Mouse (Mus musculus) hindbrain, embryonic 12.5 days (tissue): Measurements from ENCODE around the gene Arnt2. TPM values are rescaled to one million over a fixed set of nuclear protein-coding genes. Genes with fewer than 3 reads are reported as not detected.

Source experiments
- ATAC-seq: fragments of 200-750 bp; cut with Nextera tagmentation; 2 replicates; pipeline ENCODE4 v1.8.0; 2017; ENCODE audit warnings: moderate TSS enrichment; ENCODE audit not compliant: low FRiP score
- H3K27ac ChIP-seq: fragments of 300-500 bp; sonication (generic); 2 replicates; pipeline ENCODE4 v1.5.1; 2016; ENCODE audit warnings: mild to moderate bottlenecking
- H3K27me3 ChIP-seq: fragments of 300-500 bp; sonication (generic); 2 replicates; pipeline ENCODE4 v1.6.1; 2016; ENCODE audit warnings: mild to moderate bottlenecking
- H3K36me3 ChIP-seq: fragments of 300-500 bp; sonication (generic); 2 replicates; pipeline ENCODE4 v1.6.1; 2016; ENCODE audit warnings: mild to moderate bottlenecking
- H3K4me1 ChIP-seq: fragments of 300-500 bp; sonication (generic); 2 replicates; pipeline ENCODE4 v1.6.1; 2016
- H3K4me2 ChIP-seq: fragments of 300-500 bp; sonication (generic); replicated peaks from 2 replicates; pipeline ENCODE4 v1.6.1; 2016; ENCODE audit warnings: mild to moderate bottlenecking
- H3K4me3 ChIP-seq: fragments of 300-500 bp; sonication (generic); 2 replicates; pipeline ENCODE4 v1.5.1; 2016; ENCODE audit warnings: mild to moderate bottlenecking
- H3K9ac ChIP-seq: fragments of 300-500 bp; sonication (generic); 2 replicates; pipeline ENCODE4 v1.6.1; 2016; ENCODE audit warnings: mild to moderate bottlenecking, moderate library complexity
- H3K9me3 ChIP-seq: fragments of 300-500 bp; sonication (generic); replicated peaks from 2 replicates; pipeline ENCODE4 v1.6.1; 2016; ENCODE audit warnings: mild to moderate bottlenecking
- WGBS: fragments of 180-500 bp; shearing (Covaris S2); methylation state at CpG from one replicate; pipeline ENCODE4 v1.1.7; 2016; 5-methylcytosine and 5-hydroxymethylcytosine counted together
- polyA plus RNA-seq: library from polyadenylated mRNA; unstranded; fragments of >200 nt; fragmentation: Nextera tagmentation; extraction: Ambion mirVana; gene quantifications from 2 replicates; pipeline ENCODE4 v1.2.1, GENCODE M21; 2016

Arnt2 gene
- 57.6 and 64.2 TPM in 2 replicates for polyA plus RNA-seq

DNA sequence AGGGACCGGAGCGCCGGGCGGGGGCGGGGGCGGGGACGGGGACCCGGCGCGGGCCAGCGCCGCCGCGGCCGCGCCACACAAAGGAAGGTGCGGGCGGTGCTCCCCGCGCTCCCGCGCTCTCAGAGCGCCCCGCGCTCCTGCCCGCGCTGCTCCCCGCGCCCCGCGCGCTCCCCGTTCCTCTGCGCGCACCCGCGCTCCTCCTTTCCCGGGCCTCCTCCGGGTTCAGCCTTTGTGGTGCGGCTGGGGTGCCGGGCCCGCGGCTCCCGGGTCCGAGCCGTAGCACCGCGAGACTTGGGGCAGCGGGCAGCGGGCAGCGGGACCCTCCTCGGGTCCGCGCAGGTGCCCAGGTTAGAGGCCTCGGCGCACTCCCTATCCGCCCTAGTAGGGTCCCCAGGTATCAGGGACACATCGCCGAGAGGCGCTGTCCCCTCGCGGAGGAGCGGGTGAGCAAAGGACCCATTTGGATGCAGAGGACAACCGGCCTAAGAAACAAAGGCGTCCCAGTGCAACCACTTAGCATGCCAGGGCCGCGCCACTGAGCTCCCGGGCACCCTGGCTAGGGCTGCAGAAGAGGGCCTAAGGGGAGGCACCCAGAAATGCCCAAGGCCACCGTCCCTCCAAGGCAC lies at the start of gene Arnt2:
Arnt2 (minus strand) TSS at position 281 of the 626 bp plus-strand sequence.
- peaks cover 3% of the 10 kb centered on the region; the same call in 1 of the 2 replicates for H3K36me3 ChIP-seq
- peak within 1 kb of the TSS; percentile 62 for H3K4me2 ChIP-seq
- peak; percentile 90 for ATAC-seq
- peak within 1 kb of the TSS; percentile 96 for H3K27ac ChIP-seq
- no peaks in the 10 kb centered on the region for H3K9me3 ChIP-seq
- H3K4me1 ChIP-seq = peaks cover 30% of the 10 kb centered on the region
- H3K9ac ChIP-seq = peak within 1 kb of the TSS; percentile 86
- H3K27me3 ChIP-seq = no peaks in the 10 kb centered on the region
- WGBS = under 1% methylated on average over 49 of the region's 69 CpGs
- peak within 1 kb of the TSS; percentile 69 for H3K4me3 ChIP-seq

DNA sequence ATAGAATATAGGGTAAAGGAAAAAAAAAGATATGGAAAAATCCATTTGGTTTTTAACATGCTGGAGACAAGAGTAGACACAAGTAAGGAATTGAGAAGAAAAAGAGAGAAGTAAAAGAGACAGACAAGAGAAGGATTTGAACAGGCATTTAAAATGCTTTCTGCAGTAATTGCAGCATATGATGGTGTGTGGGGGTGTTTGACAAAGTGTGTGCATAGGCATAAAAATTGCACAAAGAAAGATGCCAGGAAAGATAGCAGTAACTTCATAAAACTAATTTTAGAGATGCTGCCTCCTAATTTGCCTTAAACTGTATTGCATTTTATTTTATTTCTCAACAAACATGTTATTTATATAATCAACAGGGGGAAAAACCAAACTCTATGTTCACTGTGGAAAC lies 41.7 kb upstream of the Arnt2 start:
- Histone ChIP-seq H3K27ac (no peak overlapping the region), H3K36me3 (no peaks in the 10 kb centered on the region), H3K4me2 (no peak overlapping the region), H3K4me3 (no peak overlapping the region), H3K9me3 (no peaks in the 10 kb centered on the region), H3K27me3 (no peaks in the 10 kb centered on the region), H3K4me1 (no peaks in the 10 kb centered on the region), H3K9ac (no peak overlapping the region)
- no peak for ATAC-seq

DNA sequence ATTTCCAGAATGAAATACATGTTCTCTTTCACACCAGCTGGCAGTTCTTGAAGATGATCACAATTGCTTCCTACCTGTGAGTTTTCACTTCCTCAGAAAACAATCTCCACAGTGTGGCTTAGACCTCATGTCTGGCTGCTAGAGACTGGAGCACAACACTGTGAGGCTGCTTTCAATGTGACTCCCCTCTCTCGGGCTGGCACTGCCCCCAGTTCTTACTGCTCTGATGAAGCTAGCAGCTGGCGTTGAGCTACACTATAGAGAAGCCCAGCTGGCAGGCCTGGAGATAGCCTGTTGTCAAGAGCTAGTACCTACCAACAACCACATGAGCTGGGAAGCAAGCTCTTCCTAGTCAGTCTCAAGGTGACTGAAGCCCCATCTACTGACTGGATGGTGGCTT lies 39.1 kb upstream of the Arnt2 start:
- H3K4me1 ChIP-seq = no peaks in the 10 kb centered on the region
- no peak overlapping the region for H3K27ac ChIP-seq
- 69% methylated on average over 2 of the region's 2 CpGs for WGBS
- no peaks in the 10 kb centered on the region for H3K36me3 ChIP-seq
- no peak overlapping the region for H3K9ac ChIP-seq
- H3K9me3 ChIP-seq = no peaks in the 10 kb centered on the region
- ATAC-seq = peak; percentile 59; the same call in 1 of the 2 replicates
- H3K27me3 ChIP-seq = no peaks in the 10 kb centered on the region
- H3K4me3 ChIP-seq = no peak overlapping the region
- no peak overlapping the region for H3K4me2 ChIP-seq

DNA sequence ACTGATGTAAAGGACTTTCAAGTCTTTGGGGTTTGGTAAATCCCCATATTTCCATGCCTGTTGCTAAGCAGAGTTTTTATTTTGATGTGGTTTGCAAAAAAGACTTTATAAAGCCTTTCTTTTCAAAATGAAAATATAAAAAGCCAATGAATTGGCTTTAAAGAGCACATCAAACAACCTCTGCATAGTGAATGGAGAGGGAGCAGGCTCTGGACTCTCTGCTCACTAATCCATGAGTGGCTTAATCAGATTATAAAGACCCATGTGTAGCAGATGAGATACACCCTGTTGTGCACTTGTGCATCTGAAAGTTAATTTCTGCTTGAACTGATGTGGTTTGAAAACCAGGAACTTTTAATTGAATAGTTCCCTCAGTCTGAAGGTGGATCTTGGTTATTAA lies 38.5 kb upstream of the Arnt2 start:
- Histone ChIP-seq H3K4me1 (no peaks in the 10 kb centered on the region), H3K27ac (no peak overlapping the region)
- ATAC-seq = no peak

GRCm38 (mm10) chr7:84447740-84448435 lies 37.9 kb upstream of the Arnt2 start:
- Histone ChIP-seq H3K27ac (no peak overlapping the region), H3K27me3 (no peaks in the 10 kb centered on the region), H3K9ac (no peak overlapping the region), H3K4me2 (no peak overlapping the region), H3K36me3 (no peaks in the 10 kb centered on the region), H3K4me1 (no peaks in the 10 kb centered on the region), H3K9me3 (no peaks in the 10 kb centered on the region), H3K4me3 (no peak overlapping the region)
- WGBS = 86% methylated on average over 5 of the region's 5 CpGs
- ATAC-seq = peak; percentile 43; the same call in 1 of the 2 replicates

More for the DNA sequence above, 38.5 kb upstream of the Arnt2 start:
- Histone ChIP-seq H3K4me3 (no peak overlapping the region), H3K9ac (no peak overlapping the region), H3K4me2 (no peak overlapping the region), H3K9me3 (no peaks in the 10 kb centered on the region), H3K36me3 (no peaks in the 10 kb centered on the region), H3K27me3 (no peaks in the 10 kb centered on the region)

GRCm38 (mm10) chr7:84447060-84447459 lies 37.1 kb upstream of the Arnt2 start:
- no peaks in the 10 kb centered on the region for H3K27me3 ChIP-seq
- ATAC-seq = no peak
- H3K4me2 ChIP-seq = no peak overlapping the region
- H3K36me3 ChIP-seq = no peaks in the 10 kb centered on the region
- no peaks in the 10 kb centered on the region for H3K4me1 ChIP-seq
- 24% methylated on average over 4 of the region's 4 CpGs for WGBS
- no peak overlapping the region for H3K4me3 ChIP-seq
- no peaks in the 10 kb centered on the region for H3K9me3 ChIP-seq
- H3K27ac ChIP-seq = no peak overlapping the region
- no peak overlapping the region for H3K9ac ChIP-seq

GRCm38 (mm10) chr7:84442343-84442911 lies 32.5 kb upstream of the Arnt2 start:
- Histone ChIP-seq H3K9ac (no peak overlapping the region), H3K4me3 (no peak overlapping the region), H3K9me3 (no peaks in the 10 kb centered on the region), H3K4me1 (no peaks in the 10 kb centered on the region), H3K27me3 (no peaks in the 10 kb centered on the region), H3K4me2 (no peak overlapping the region), H3K27ac (no peak overlapping the region), H3K36me3 (no peaks in the 10 kb centered on the region)
- no peak for ATAC-seq
- WGBS = 90% methylated on average over 2 of the region's 2 CpGs

DNA sequence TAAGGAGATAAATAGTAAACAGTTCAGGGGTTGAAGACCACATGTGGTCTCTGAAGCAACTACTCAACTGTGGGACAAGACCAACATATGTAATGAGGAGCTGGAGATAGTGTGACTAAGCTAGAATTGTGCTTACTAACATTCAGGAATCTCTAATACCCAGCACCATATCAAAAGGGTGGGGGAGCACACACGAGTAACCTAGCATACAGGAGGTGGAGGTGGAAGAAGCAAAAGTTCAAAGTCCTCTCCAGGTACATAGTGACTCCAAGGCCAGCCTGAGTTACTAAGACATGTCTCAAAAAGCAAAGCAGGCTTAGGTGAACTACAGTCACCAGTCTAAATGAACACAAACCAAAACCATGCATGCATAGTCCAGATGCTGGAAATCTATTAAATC lies 29.6 kb upstream of the Arnt2 start:
- Histone ChIP-seq H3K4me1 (no peaks in the 10 kb centered on the region), H3K36me3 (no peaks in the 10 kb centered on the region), H3K9ac (no peak overlapping the region), H3K27me3 (no peaks in the 10 kb centered on the region), H3K4me2 (no peak overlapping the region), H3K4me3 (no peak overlapping the region), H3K27ac (no peak overlapping the region), H3K9me3 (no peaks in the 10 kb centered on the region)
- WGBS = 71% methylated on average over 1 of the region's 1 CpGs
- ATAC-seq = no peak

DNA sequence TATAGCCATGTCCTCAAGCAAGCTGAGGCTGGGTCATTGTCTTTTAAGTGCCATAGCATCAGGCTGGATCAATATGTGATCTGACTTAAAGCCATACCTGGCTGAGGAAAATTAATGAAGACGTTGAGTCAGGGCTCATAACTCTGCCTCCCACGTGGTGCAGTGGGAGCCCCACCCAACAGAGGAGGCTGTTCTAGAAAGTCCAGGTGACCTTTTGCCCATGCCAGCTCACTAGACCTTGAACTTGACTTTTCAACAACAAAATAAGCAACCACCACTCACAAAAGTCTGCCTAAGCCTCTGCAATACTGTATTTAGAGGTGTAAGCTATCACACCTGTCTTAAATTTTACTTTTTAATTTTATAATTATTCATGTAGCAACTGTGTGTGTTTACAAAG lies 24.9 kb upstream of the Arnt2 start:
- Histone ChIP-seq H3K4me2 (no peak overlapping the region), H3K27me3 (no peaks in the 10 kb centered on the region), H3K9ac (no peak overlapping the region), H3K4me1 (no peaks in the 10 kb centered on the region), H3K27ac (no peak overlapping the region), H3K36me3 (no peaks in the 10 kb centered on the region), H3K9me3 (no peaks in the 10 kb centered on the region), H3K4me3 (no peak overlapping the region)
- ATAC-seq = no peak
- WGBS = 58% methylated on average over 2 of the region's 2 CpGs

DNA sequence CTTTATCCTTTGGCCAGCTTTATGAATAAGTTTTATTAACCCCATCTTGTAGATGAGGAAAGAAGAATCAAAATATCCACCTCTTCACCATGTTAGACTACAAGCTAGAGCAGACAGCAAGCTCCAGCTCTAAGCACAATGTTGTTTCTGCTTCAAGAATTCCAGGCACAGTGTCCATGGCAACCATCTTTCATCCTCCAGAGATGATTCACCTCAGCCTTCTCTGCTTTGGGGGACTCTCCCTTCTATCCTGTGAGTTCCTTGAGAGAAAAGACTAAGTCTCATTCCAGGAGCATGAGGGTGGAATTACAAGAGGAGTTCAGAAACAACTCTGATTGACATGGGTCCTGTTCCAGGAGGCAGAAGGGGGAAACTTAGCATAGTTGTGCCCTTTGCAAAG lies 22.2 kb upstream of the Arnt2 start:
- Histone ChIP-seq H3K4me1 (no peaks in the 10 kb centered on the region), H3K27me3 (no peaks in the 10 kb centered on the region), H3K9me3 (no peaks in the 10 kb centered on the region), H3K4me3 (no peak overlapping the region), H3K27ac (no peak overlapping the region), H3K36me3 (no peaks in the 10 kb centered on the region), H3K4me2 (no peak overlapping the region), H3K9ac (no peak overlapping the region)
- ATAC-seq = no peak

DNA sequence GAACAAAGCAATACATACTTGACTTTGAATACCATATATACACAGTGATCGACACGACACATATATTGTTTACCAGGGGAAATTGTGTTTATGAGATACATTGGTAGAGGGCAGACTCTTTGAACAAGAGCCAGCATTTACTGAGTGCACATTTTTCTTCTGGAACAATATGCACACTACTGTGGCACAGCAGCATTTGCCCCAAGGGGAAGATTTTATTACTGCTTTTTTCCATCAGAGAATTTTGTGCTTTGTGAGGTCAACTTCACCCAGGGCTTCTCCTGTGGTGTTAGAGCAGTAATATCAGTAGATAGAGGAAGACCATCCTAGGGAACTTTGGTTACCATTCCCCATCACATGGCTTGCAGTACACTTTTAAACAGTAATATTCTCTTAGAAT lies 17.2 kb upstream of the Arnt2 start:
- Histone ChIP-seq H3K4me1 (no peaks in the 10 kb centered on the region), H3K27me3 (no peaks in the 10 kb centered on the region), H3K4me2 (no peak overlapping the region), H3K36me3 (no peaks in the 10 kb centered on the region), H3K4me3 (no peak overlapping the region), H3K9me3 (no peaks in the 10 kb centered on the region), H3K9ac (no peak overlapping the region), H3K27ac (no peak overlapping the region)
- no peak for ATAC-seq
- WGBS = 95% methylated on average over 2 of the region's 2 CpGs

- ATAC-seq = no peak
- Histone ChIP-seq H3K27ac (no peak overlapping the region), H3K9me3 (no peaks in the 10 kb centered on the region), H3K4me3 (no peak overlapping the region), H3K4me1 (no peaks in the 10 kb centered on the region), H3K9ac (no peak overlapping the region), H3K27me3 (no peaks in the 10 kb centered on the region), H3K4me2 (no peak overlapping the region), H3K36me3 (no peaks in the 10 kb centered on the region)
- WGBS = 73% methylated on average over 7 of the region's 7 CpGs
These were observed 14.9 kb upstream of the Arnt2 start for GRCm38 (mm10) chr7:84424670-84425385.
